In the genomic region with DNA sequence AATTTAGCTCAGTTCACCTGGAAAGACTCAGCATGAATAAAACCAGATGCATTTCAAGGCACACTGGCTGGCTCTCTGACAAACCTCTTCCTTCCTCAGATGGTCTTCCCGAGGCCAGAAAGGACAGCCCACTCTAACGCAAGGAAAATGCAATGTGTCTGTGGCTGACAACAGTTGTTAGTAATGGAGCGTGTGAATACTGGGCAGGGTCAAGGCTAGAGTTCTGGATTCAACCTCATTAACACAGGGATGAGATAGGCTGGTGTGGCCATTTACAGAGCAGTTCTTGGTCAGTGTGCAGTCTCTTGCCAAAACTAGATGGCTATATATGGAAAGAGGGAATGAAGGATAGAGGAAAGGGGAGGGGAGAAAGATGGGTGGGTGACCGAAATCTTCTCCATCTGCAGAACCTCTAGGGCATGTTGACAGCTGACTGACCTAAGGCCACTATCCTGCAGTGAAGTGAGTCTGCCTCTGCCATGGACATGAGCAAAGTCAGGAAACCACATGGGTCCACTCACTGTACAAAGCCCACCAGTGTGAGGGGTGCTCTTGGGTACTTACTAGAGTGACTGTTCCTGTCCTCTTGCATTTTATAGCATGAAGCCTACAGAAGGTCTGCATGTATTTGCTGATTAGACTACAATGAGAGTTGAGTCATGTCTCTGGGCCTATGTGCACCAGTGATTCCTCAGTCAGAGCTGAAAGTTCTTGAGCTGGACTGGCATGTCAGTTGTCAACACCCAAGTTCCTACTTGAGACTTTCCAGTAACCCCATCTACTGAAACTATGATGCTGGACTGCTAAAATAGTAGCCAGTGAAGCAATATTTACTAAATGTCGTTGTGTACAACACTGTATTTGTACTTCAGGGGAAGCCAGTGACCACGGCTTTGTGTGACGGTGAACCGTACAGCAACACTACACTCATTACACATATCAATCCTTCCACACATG, we compare ENCODE assay signal across 15 mouse cellular contexts.
DNase-seq lines count a peak whose midpoint lies in the region; ATAC-seq and TF ChIP-seq lines count a peak whose summit lies in the region.
"Had no signal": no experiment of that assay in that cellular context is flagged by ENCODE, and none has a peak within 500 bp of the region (broad histone marks: within the 10 kb centered on the region; RNA-seq: fewer than 3 reads in every experiment).

No protein-coding gene starts in this region.

- peak; percentile 36; the same call in 1 of the 2 replicates for ATAC-seq in liver, embryonic 11.5 days (replicated peaks; ENCODE audit: low FRiP score)
- no peak for ATAC-seq in liver, embryonic 12.5 days
- peak; percentile 63 for ATAC-seq in intestine, embryonic 16.5 days
- no peak for ATAC-seq in forebrain, postnatal 0 days
- ATAC-seq: activated CD4-positive, CD25-positive, alpha-beta regulatory T cell, adult 4 months had no signal

- no peaks in the 10 kb centered on the region for H3K9me3 ChIP-seq in liver, embryonic 11.5 days (ENCODE audit: control insufficient read depth, low read length)
- no peaks in the 10 kb centered on the region for H3K9me3 ChIP-seq in liver, embryonic 12.5 days (replicated peaks)
- H3K9me3 ChIP-seq in intestine, embryonic 16.5 days (ENCODE audit: control insufficient read depth, low read length): no peaks in the 10 kb centered on the region
- no peaks in the 10 kb centered on the region for H3K9me3 ChIP-seq in forebrain, postnatal 0 days (ENCODE audit: low read length)
- H3K9me3 ChIP-seq: G1E; hindbrain, embryonic 12.5 days; midbrain, embryonic 12.5 days had no signal

- no peaks in the 10 kb centered on the region for H3K27me3 ChIP-seq in liver, embryonic 11.5 days (replicated peaks; ENCODE audit: control insufficient read depth, insufficient read depth, low read length)
- no peaks in the 10 kb centered on the region for H3K27me3 ChIP-seq in liver, embryonic 12.5 days (replicated peaks)
- H3K27me3 ChIP-seq in intestine, embryonic 16.5 days (replicated peaks; ENCODE audit: control insufficient read depth, insufficient read depth, low read length): no peaks in the 10 kb centered on the region
- H3K27me3 ChIP-seq in forebrain, postnatal 0 days (ENCODE audit: insufficient read depth, low read length): no peaks in the 10 kb centered on the region
- H3K27me3 ChIP-seq: hindbrain, embryonic 12.5 days; midbrain, embryonic 12.5 days had no signal

- H3K4me1 ChIP-seq in liver, embryonic 11.5 days (replicated peaks; ENCODE audit: control insufficient read depth, insufficient read depth, low read length): no peaks in the 10 kb centered on the region
- H3K4me1 ChIP-seq in liver, embryonic 12.5 days: no peaks in the 10 kb centered on the region
- peaks cover 25% of the 10 kb centered on the region for H3K4me1 ChIP-seq in brown adipose tissue, adult 24 weeks (ENCODE audit: control insufficient read depth, insufficient read depth, insufficient read length, low read length)
- H3K4me1 ChIP-seq in intestine, embryonic 16.5 days (ENCODE audit: control insufficient read depth, insufficient read depth, low read length): peaks cover 23% of the 10 kb centered on the region
- 0 out of 2 replicates have a peak, but pooled peaks cover 5% of the 10 kb centered on the region for H3K4me1 ChIP-seq in forebrain, postnatal 0 days (ENCODE audit: insufficient read depth)

- no peak overlapping the region for H3K4me3 ChIP-seq in liver, embryonic 11.5 days (ENCODE audit: low read depth, low read length)
- no peak overlapping the region for H3K4me3 ChIP-seq in liver, embryonic 12.5 days
- H3K4me3 ChIP-seq in brown adipose tissue, adult 24 weeks (ENCODE audit: insufficient read depth, low read depth, low read length): no peak overlapping the region
- no peak overlapping the region for H3K4me3 ChIP-seq in intestine, embryonic 16.5 days (ENCODE audit: low read length)
- no peak overlapping the region for H3K4me3 ChIP-seq in forebrain, postnatal 0 days (ENCODE audit: low read depth, low read length)
- H3K4me3 ChIP-seq: hindbrain, embryonic 12.5 days; midbrain, embryonic 12.5 days had no signal

- H3K4me2 ChIP-seq in liver, embryonic 11.5 days: no peak overlapping the region
- H3K4me2 ChIP-seq in liver, embryonic 12.5 days: no peak overlapping the region
- H3K4me2 ChIP-seq in intestine, embryonic 16.5 days (ENCODE audit: low read depth, low read length): no peak overlapping the region
- no peak overlapping the region for H3K4me2 ChIP-seq in forebrain, postnatal 0 days (ENCODE audit: low read depth)
- H3K4me2 ChIP-seq: hindbrain, embryonic 12.5 days; midbrain, embryonic 12.5 days had no signal

- DNase-seq in heart, adult 11 months: peak; percentile 92
- no peak for DNase-seq in heart, adult 18-20 months
- DNase-seq in liver, embryonic 11.5 days (ENCODE audit: low spot score): no peak
- DNase-seq in forebrain, postnatal 0 days: no peak
- no peak for DNase-seq in adrenal gland, postnatal 25 days
- DNase-seq: cerebellum, postnatal 14 days; layer of hippocampus, adult 9-11 months; left cerebral cortex, postnatal 4 days had no signal

- no peak for TF ChIP-seq CTCF in forebrain, postnatal 0 days (IDR thresholded peaks at IDR 0.05; ENCODE audit: low read depth)

- H3K36me3 ChIP-seq in liver, embryonic 11.5 days (ENCODE audit: control insufficient read depth, insufficient read depth, low read length): no peaks in the 10 kb centered on the region
- no peaks in the 10 kb centered on the region for H3K36me3 ChIP-seq in liver, embryonic 12.5 days
- H3K36me3 ChIP-seq in intestine, embryonic 16.5 days (ENCODE audit: control insufficient read depth, insufficient read depth, low read length): no peaks in the 10 kb centered on the region; the same call in 1 of the 2 replicates
- no peaks in the 10 kb centered on the region for H3K36me3 ChIP-seq in forebrain, postnatal 0 days (ENCODE audit: insufficient read depth)
- H3K36me3 ChIP-seq: G1E; hindbrain, embryonic 12.5 days; midbrain, embryonic 12.5 days had no signal

- 66% methylated on average over 8 of the region's 8 CpGs for WGBS in liver, embryonic 11.5 days
- 61% methylated on average over 8 of the region's 8 CpGs for WGBS in liver, embryonic 12.5 days (ENCODE audit: insufficient replicate concordance)
- WGBS in intestine, embryonic 16.5 days: 72% methylated on average over 8 of the region's 8 CpGs
- 92% methylated on average over 8 of the region's 8 CpGs for WGBS in forebrain, postnatal 0 days

- no peak overlapping the region for H3K27ac ChIP-seq in liver, embryonic 11.5 days (ENCODE audit: low read depth, low read length)
- no peak overlapping the region for H3K27ac ChIP-seq in liver, embryonic 12.5 days
- peak overlapping the region; percentile 31; the same call in 1 of the 2 replicates for H3K27ac ChIP-seq in brown adipose tissue, adult 24 weeks (replicated peaks; ENCODE audit: low read depth, low read length)
- H3K27ac ChIP-seq in intestine, embryonic 16.5 days (ENCODE audit: low read length): no peak overlapping the region
- no peak overlapping the region for H3K27ac ChIP-seq in forebrain, postnatal 0 days (ENCODE audit: low read depth, low read length)
- H3K27ac ChIP-seq: hindbrain, embryonic 12.5 days; midbrain, embryonic 12.5 days had no signal

- no peak overlapping the region for H3K9ac ChIP-seq in liver, embryonic 11.5 days (ENCODE audit: low read depth, low read length)
- no peak overlapping the region for H3K9ac ChIP-seq in liver, embryonic 12.5 days
- no peak overlapping the region for H3K9ac ChIP-seq in intestine, embryonic 16.5 days (ENCODE audit: low read depth, low read length)
- H3K9ac ChIP-seq in forebrain, postnatal 0 days: no peak overlapping the region
- H3K9ac ChIP-seq: hindbrain, embryonic 12.5 days; midbrain, embryonic 12.5 days had no signal

Comparison
In these comparisons a context has a peak if more than half of its experiments do, and no peak if none do; other contexts are left out.
1. ATAC-seq: peak in liver, embryonic 11.5 days (single experiment) and intestine, embryonic 16.5 days (single experiment); none in liver, embryonic 12.5 days (single experiment) and forebrain, postnatal 0 days (single experiment).